Comparison of ENCODE assay signal across 8 mouse cellular contexts in the genomic region with DNA sequence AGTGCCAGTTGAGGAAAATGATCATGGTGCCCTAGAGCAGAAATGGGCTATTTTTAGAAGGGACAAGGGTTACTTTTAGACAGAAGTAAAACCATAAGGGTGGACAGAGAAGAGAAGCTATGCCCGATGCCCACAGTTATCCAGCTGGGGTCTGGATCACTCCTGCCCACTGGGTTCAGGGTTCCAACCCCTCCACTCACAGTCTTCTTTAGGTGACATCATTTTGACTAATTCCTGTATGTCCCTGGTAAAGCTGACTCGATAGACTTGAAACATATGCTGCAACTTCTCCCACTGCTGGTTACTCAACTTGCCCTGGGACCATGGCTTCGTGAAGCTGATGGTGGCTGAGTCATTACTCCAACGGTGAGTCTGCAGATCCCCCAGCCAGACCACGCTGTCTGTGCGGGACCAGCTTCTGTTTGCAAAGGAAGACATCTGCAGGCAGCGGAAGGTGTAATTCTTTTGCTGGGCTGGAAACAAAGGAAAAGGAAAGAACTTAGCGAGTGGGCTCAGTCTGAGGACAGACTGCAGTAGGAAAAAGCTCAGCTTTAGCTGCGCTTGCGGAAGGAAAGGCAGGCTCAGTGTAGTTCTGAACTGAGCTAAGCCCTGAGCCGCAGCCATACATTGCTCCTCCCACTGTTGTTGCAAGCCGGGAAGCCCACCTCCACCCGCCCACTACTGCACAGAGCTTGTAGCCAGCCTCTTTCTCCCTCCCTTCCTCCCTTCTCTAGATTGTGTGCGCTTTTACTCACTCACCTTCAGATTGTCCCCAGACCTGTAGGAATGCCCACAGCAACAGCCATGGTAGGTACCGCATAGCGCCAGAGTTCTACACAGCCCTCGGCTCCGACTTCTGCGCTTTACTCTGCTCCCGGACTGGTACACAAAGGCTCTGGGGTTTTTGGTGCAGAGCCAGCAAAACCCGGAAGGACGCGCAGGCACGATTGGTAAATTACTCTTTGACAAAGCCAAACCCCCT. TPM values are rescaled to one million over a fixed set of nuclear protein-coding genes. Genes with fewer than 3 reads are reported as not detected.
DNase-seq lines count a peak whose midpoint lies in the region; ATAC-seq and TF ChIP-seq lines count a peak whose summit lies in the region.
"Not testable (repeated sequence)": the region's sequence is repeated elsewhere in the genome, so short reads cannot be mapped to it uniquely, and the experiment has no call there.

No protein-coding gene starts in this region.

- H3K4me1 ChIP-seq in erythroblast, embryonic 14.5 days (ENCODE audit: control insufficient read depth); heart, embryonic 14.5 days (ENCODE audit: control insufficient read depth in 2 of 2, insufficient read depth in 2 of 2, low read length in 2 of 2); kidney, postnatal 0 days (replicated peaks; ENCODE audit: insufficient read depth, low read length); liver, embryonic 12.5 days: not testable (repeated sequence)

- H3K27ac ChIP-seq in heart, embryonic 14.5 days (replicated peaks in 1 of 2; ENCODE audit: control insufficient read depth in 1 of 2, insufficient read depth in 1 of 2, low read depth in 2 of 2, low read length in 2 of 2) = peak overlapping the region; percentile 87 to 96
- H3K27ac ChIP-seq in kidney, postnatal 0 days = peak overlapping the region; percentile 88
- H3K27ac ChIP-seq in liver, embryonic 12.5 days = peak overlapping the region; percentile 54

- H3K9ac ChIP-seq in heart, embryonic 14.5 days (ENCODE audit: low read length) = peak overlapping the region; percentile 73
- peak overlapping the region; percentile 70 for H3K9ac ChIP-seq in kidney, postnatal 0 days (ENCODE audit: low read depth, low read length)
- peak overlapping the region; percentile 65 for H3K9ac ChIP-seq in liver, embryonic 12.5 days

- peak; percentile 84 for DNase-seq in CD4-positive helper T cell, adult 2 months (ENCODE audit: low read depth, low spot score)
- DNase-seq in brain, embryonic 14.5 days (ENCODE audit: low read depth) = peak; percentile 95
- DNase-seq in kidney, postnatal 0 days (ENCODE audit: low spot score) = peak; percentile 92
- DNase-seq in spleen, postnatal 4 days (ENCODE audit: low spot score in 2 of 2) = peak; percentile 70 to 85

- not testable (repeated sequence) for H3K36me3 ChIP-seq in erythroblast, embryonic 14.5 days (ENCODE audit: control insufficient read depth); heart, embryonic 14.5 days (ENCODE audit: control insufficient read depth, insufficient read depth, low read length); kidney, postnatal 0 days (ENCODE audit: insufficient read depth, low read length); liver, embryonic 12.5 days; myocyte (ENCODE audit: control insufficient read depth, insufficient read depth)

- not testable (repeated sequence) for H3ac ChIP-seq in myocyte (ENCODE audit: control insufficient read depth, insufficient read length)

- TF ChIP-seq CTCF in brain, embryonic 14.5 days (IDR thresholded peaks at IDR 0.05; ENCODE audit: borderline replicate concordance, extremely low read depth, insufficient read depth, insufficient read length); kidney, postnatal 0 days (IDR thresholded peaks at IDR 0.05; ENCODE audit: low read depth): not testable (repeated sequence)

- ATAC-seq in heart, embryonic 14.5 days (ENCODE audit: insufficient number of reproducible peaks, insufficient read depth, low FRiP score, low read depth) = peak; percentile 94
- ATAC-seq in kidney, postnatal 0 days (replicated peaks; ENCODE audit: low FRiP score, low read depth) = peak; percentile 93
- ATAC-seq in liver, embryonic 12.5 days = peak; percentile 91

- H3K27me3 ChIP-seq in erythroblast, embryonic 14.5 days (ENCODE audit: control insufficient read depth); heart, embryonic 14.5 days (ENCODE audit: control insufficient read depth, insufficient read depth, low read length); kidney, postnatal 0 days (ENCODE audit: insufficient read depth, low read length); liver, embryonic 12.5 days (replicated peaks); myocyte (ENCODE audit: control insufficient read depth, insufficient read depth, insufficient read length): not testable (repeated sequence)

- peak; percentile 38; the same call in 1 of the 2 replicates for TF ChIP-seq POLR2A in brain, embryonic 14.5 days (IDR thresholded peaks at IDR 0.05; ENCODE audit: borderline replicate concordance, extremely low read depth, insufficient read depth, insufficient read length, poor library complexity, severe bottlenecking)
- TF ChIP-seq POLR2A in myocyte (IDR thresholded peaks at IDR 0.05; ENCODE audit: insufficient read length, low read depth) = not testable (repeated sequence)

- 3% methylated on average over 23 of the region's 24 CpGs for WGBS in heart, embryonic 14.5 days
- WGBS in kidney, postnatal 0 days = 3% methylated on average over 23 of the region's 24 CpGs
- 2% methylated on average over 23 of the region's 24 CpGs for WGBS in liver, embryonic 12.5 days (ENCODE audit: insufficient replicate concordance)

- not testable (repeated sequence) for H3K9me3 ChIP-seq in erythroblast, embryonic 14.5 days (ENCODE audit: control insufficient read depth, low read length); heart, embryonic 14.5 days (ENCODE audit: control insufficient read depth, low read length); kidney, postnatal 0 days (replicated peaks; ENCODE audit: low read length); liver, embryonic 12.5 days (replicated peaks)

- H3K4me2 ChIP-seq in heart, embryonic 14.5 days (ENCODE audit: low read length) = peak overlapping the region; percentile 62
- H3K4me2 ChIP-seq in kidney, postnatal 0 days (ENCODE audit: low read length) = peak overlapping the region; percentile 72
- H3K4me2 ChIP-seq in liver, embryonic 12.5 days = peak overlapping the region; percentile 74
- peak overlapping the region; percentile 66 for H3K4me2 ChIP-seq in myocyte (ENCODE audit: low read depth)

- H3K4me3 ChIP-seq in erythroblast, embryonic 14.5 days (replicated peaks) = peak overlapping the region; percentile 62
- H3K4me3 ChIP-seq in heart, embryonic 14.5 days (ENCODE audit: control insufficient read depth in 1 of 2, insufficient read depth in 1 of 2, low read depth in 1 of 2, low read length in 2 of 2) = peak overlapping the region; percentile 47 to 78
- peak overlapping the region; percentile 60 for H3K4me3 ChIP-seq in kidney, postnatal 0 days (replicated peaks; ENCODE audit: low read depth, low read length)
- peak overlapping the region; percentile 64 for H3K4me3 ChIP-seq in liver, embryonic 12.5 days
- H3K4me3 ChIP-seq in myocyte = peak overlapping the region; percentile 27

- not testable (repeated sequence) for H3K79me2 ChIP-seq in myocyte (ENCODE audit: control insufficient read depth, insufficient read depth)

RNA-seq across cellular contexts. Expression of a gene that starts 0.5 kb away (rescaled TPM):
- 47.8 and 78.6 TPM in 2 replicates for polyA plus RNA-seq in brain, embryonic 14.5 days (2012; rRNA removed)
- 0.03 TPM in 1 of 2 replicates, not detected in the other for polyA plus RNA-seq in erythroblast, embryonic 14.5 days (2012)
- polyA plus RNA-seq in heart, embryonic 14.5 days (2014; fragmentation: Nextera tagmentation; extraction: Ambion mirVana) = 60.3 and 62.3 TPM in 2 replicates
- 15.0 and 16.3 TPM in 2 replicates for polyA plus RNA-seq in kidney, postnatal 0 days (2015; fragmentation: Nextera tagmentation; extraction: Ambion mirVana)
- polyA plus RNA-seq in liver, embryonic 12.5 days (2016; fragmentation: Nextera tagmentation; extraction: Ambion mirVana) = 8.7 and 10.2 TPM in 2 replicates
- 0.38 TPM for polyA plus RNA-seq in myocyte (2012; fragmentation: generic; extraction: Trizol)

Comparison
In these comparisons a context has a peak if more than half of its experiments do, and no peak if none do; other contexts are left out.
1. Peak in every context shown above with its lines: DNase-seq, ATAC-seq, H3K4me3 ChIP-seq and H3K27ac ChIP-seq.